ENCODE assay signal across 10 mouse cellular contexts in the genomic region with DNA sequence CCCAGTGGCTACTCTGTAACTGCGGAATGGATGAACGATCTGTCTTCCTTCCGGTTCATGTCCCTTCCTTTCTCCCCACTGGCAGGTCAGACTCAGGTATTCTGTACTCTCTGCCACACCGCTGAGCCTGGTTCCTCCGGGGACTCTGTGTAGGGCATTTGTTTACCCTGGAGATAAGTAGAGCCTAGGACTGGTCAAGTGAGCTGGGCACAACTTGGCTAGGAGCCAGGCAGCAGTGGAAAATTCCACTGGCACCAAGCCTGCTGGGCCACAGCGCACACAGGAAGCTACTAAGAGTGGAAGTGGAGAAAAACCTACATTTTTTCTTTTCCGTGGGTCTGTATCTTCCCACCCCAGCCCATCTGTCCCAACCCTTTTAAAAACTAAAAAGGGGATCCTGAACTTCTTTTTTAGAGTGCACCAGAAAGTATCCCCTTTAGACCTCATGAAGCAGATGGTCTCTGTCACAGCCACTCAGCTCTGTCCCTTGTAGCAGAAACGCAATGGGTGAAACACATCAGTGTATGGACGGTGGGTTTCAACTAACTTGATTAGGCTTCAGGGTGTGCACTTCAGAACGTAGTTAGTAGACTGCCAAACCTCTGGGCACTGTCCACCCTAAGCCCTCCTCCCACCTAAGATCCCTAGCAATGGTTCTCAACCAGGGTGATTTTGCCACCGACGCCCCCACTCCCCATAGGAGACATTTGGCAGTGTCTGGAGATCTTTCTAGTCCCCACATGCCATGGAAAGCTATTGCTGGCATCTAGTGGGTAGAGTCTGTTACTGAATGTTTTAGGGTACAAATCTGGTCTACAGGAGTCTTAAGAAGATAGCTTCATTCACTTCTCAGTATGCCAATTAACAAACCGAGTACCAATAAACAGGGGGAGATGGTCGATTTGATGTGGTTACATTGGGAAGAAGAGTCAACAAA. TPM values are rescaled to one million over a fixed set of nuclear protein-coding genes. Genes with fewer than 3 reads are reported as not detected.
DNase-seq lines count a peak whose midpoint lies in the region; ATAC-seq lines count a peak whose summit lies in the region.
"Had no signal": no experiment of that assay in that cellular context is flagged by ENCODE, and none has a peak within 500 bp of the region (broad histone marks: within the 10 kb centered on the region; RNA-seq: fewer than 3 reads in every experiment).

No protein-coding gene starts in this region.

- WGBS in neural tube, embryonic 15.5 days: 75% methylated on average over 14 of the region's 14 CpGs

- no peaks in the 10 kb centered on the region for H3K27me3 ChIP-seq in neural tube, embryonic 15.5 days (replicated peaks)

- no peak for DNase-seq in neural tube, embryonic 10.5 days (ENCODE audit: extremely low spot score, low spot score)
- DNase-seq in cerebellum, postnatal 10 days: peak; percentile 76 to 78
- peak; percentile 89 to 90 for DNase-seq in kidney, adult 8-10 months
- DNase-seq in right cerebral cortex, postnatal 14 days: peak; percentile 27
- no peak for DNase-seq in layer of hippocampus, adult 8-10 months (ENCODE audit: low spot score in 2 of 2)

- H3K4me2 ChIP-seq in neural tube, embryonic 15.5 days: no peak overlapping the region

- H3K27ac ChIP-seq in neural tube, embryonic 15.5 days (replicated peaks): no peak overlapping the region

- no peak overlapping the region for H3K4me3 ChIP-seq in neural tube, embryonic 15.5 days (replicated peaks)

- H3K36me3 ChIP-seq in neural tube, embryonic 15.5 days: no peaks in the 10 kb centered on the region

- no peak overlapping the region for H3K9ac ChIP-seq in neural tube, embryonic 15.5 days (replicated peaks)

- peak; percentile 46; the same call in 1 of the 2 replicates for ATAC-seq in neural tube, embryonic 15.5 days (ENCODE audit: low FRiP score)
- ATAC-seq in megakaryocyte-erythroid progenitor cell, adult 5-6 weeks (replicated peaks; ENCODE audit: low FRiP score, low TSS enrichment, poor library complexity, severe bottlenecking): no peak
- no peak for ATAC-seq in erythroblast, adult 5-6 weeks (replicated peaks; ENCODE audit: low FRiP score, poor library complexity, severe bottlenecking)

- no peaks in the 10 kb centered on the region for H3K9me3 ChIP-seq in neural tube, embryonic 15.5 days (replicated peaks)

- peaks cover 19% of the 10 kb centered on the region for H3K4me1 ChIP-seq in neural tube, embryonic 15.5 days

RNA-seq across cellular contexts. Expression of gene Tmem220, which starts 26.2 kb away (rescaled TPM):
- 0.51 and 0.59 TPM in 2 replicates for polyA plus RNA-seq in neural tube, embryonic 15.5 days (2015; fragmentation: Nextera tagmentation; extraction: Ambion mirVana)
- total RNA-seq in megakaryocyte-erythroid progenitor cell, adult 5-6 weeks (2014; fragmentation: Nextera tagmentation): 1.0 TPM in 1 of 2 replicates, not detected in the other
- 1.1 TPM in 1 of 2 replicates, not detected in the other for total RNA-seq in megakaryocyte-erythroid progenitor cell, adult 5-6 weeks (2017)
- 1 to 10 TPM in 2 of 4 experiments, under 1 TPM in 2; 0.45 to 1.4 (median 0.96) TPM for total RNA-seq in layer of hippocampus, adult 8-10 months (2022)
- total RNA-seq in erythroblast, adult 5-6 weeks (2015; ENCODE audit: low replicate concordance): not detected in 2 replicates
- not detected in 2 replicates for total RNA-seq in erythroblast, adult 5-6 weeks (2017; ENCODE audit: low replicate concordance)

RNA-seq across cellular contexts. Expression of gene Tmem238l, which starts 42.3 kb away (rescaled TPM):
- polyA plus RNA-seq in neural tube, embryonic 15.5 days (2015; fragmentation: Nextera tagmentation; extraction: Ambion mirVana): not detected in 2 replicates
- not detected in 2 replicates for total RNA-seq in megakaryocyte-erythroid progenitor cell, adult 5-6 weeks (2014; fragmentation: Nextera tagmentation)
- total RNA-seq in megakaryocyte-erythroid progenitor cell, adult 5-6 weeks (2017): not detected in 2 replicates
- not detected for total RNA-seq in layer of hippocampus, adult 8-10 months (2022)
- total RNA-seq in erythroblast, adult 5-6 weeks (2015; ENCODE audit: low replicate concordance): not detected in 2 replicates
- total RNA-seq in erythroblast, adult 5-6 weeks (2017; ENCODE audit: low replicate concordance): not detected in 2 replicates
- polyA plus RNA-seq: frontal cortex, adult 2 months; liver, embryonic 16.5 days had no signal

RNA-seq across cellular contexts. Expression of gene Adprm, which starts 53.7 kb away (rescaled TPM):
- polyA plus RNA-seq in neural tube, embryonic 15.5 days (2015; fragmentation: Nextera tagmentation; extraction: Ambion mirVana): 31.5 and 31.7 TPM in 2 replicates
- total RNA-seq in megakaryocyte-erythroid progenitor cell, adult 5-6 weeks (2014; fragmentation: Nextera tagmentation): 11.0 and 25.4 TPM in 2 replicates
- 12.7 and 17.2 TPM in 2 replicates for total RNA-seq in megakaryocyte-erythroid progenitor cell, adult 5-6 weeks (2017)
- 10 to 100 TPM; 24.0 to 31.6 (median 29.5) TPM for total RNA-seq in layer of hippocampus, adult 8-10 months (2022)
- total RNA-seq in erythroblast, adult 5-6 weeks (2015; ENCODE audit: low replicate concordance): 9.6 and 13.2 TPM in 2 replicates
- 8.3 and 8.5 TPM in 2 replicates for total RNA-seq in erythroblast, adult 5-6 weeks (2017; ENCODE audit: low replicate concordance)

RNA-seq across cellular contexts. Expression of gene Sco1, which starts 53.7 kb away (rescaled TPM):
- polyA plus RNA-seq in neural tube, embryonic 15.5 days (2015; fragmentation: Nextera tagmentation; extraction: Ambion mirVana): 12.3 and 12.7 TPM in 2 replicates
- 5.1 and 11.9 TPM in 2 replicates for total RNA-seq in megakaryocyte-erythroid progenitor cell, adult 5-6 weeks (2014; fragmentation: Nextera tagmentation)
- 27.2 and 30.7 TPM in 2 replicates for total RNA-seq in megakaryocyte-erythroid progenitor cell, adult 5-6 weeks (2017)
- total RNA-seq in layer of hippocampus, adult 8-10 months (2022): 10 to 100 TPM in 1 of 4 experiments, 1 to 10 TPM in 3; 8.0 to 11.0 (median 9.7) TPM
- total RNA-seq in erythroblast, adult 5-6 weeks (2015; ENCODE audit: low replicate concordance): 2.7 and 2.9 TPM in 2 replicates
- total RNA-seq in erythroblast, adult 5-6 weeks (2017; ENCODE audit: low replicate concordance): 4.0 and 4.9 TPM in 2 replicates

Comparison
In these comparisons a context has a peak if more than half of its experiments do, and no peak if none do; other contexts are left out.
1. DNase-seq: peak in cerebellum, postnatal 10 days (2 of 2), kidney, adult 8-10 months (2 of 2) and right cerebral cortex, postnatal 14 days (single experiment); none in neural tube, embryonic 10.5 days (single experiment) and layer of hippocampus, adult 8-10 months (0 of 2).